Mouse (Mus musculus): Measurements from ENCODE around the gene Lrrc7. TPM values are rescaled to one million over a fixed set of nuclear protein-coding genes. Genes with fewer than 3 reads are reported as not detected.

Lrrc7 gene
- polyA plus RNA-seq, 1 experiment: not detected

DNA sequence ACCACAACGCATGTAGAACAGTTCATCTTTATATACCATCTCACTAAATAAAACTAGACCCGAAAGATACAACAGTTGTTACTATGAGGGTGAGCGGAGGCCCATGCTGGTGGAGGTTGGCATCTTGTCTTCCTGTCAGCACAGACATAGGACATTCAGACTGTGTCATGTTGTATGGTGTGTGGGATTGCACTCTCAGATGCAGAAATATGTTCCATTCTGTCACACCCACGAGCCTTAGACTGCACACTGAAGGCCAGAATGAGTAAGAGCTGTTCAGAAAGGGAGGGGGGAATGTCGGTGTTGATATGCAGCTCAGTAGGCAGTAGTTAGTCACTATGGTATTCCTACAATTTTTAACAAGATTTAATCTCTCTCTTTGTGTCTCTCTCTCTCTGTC is 9.9 kb downstream of the Lrrc7 start:
- 64% methylated on average over 5 of the region's 5 CpGs for WGBS
- no peak for DNase-seq
- no peaks in the 10 kb centered on the region for H3K4me1 ChIP-seq (ENCODE audit: control insufficient read depth, insufficient read depth, low read length)
- no peak overlapping the region for H3K4me3 ChIP-seq (replicated peaks; ENCODE audit: extremely low read depth, low read depth, low read length)
- TF ChIP-seq CTCF (IDR thresholded peaks at IDR 0.05; ENCODE audit: insufficient read depth, low read length) (no peak), POLR2A (IDR thresholded peaks at IDR 0.05; ENCODE audit: borderline replicate concordance, extremely low read depth, low read depth, low read length) (no peak)

DNA sequence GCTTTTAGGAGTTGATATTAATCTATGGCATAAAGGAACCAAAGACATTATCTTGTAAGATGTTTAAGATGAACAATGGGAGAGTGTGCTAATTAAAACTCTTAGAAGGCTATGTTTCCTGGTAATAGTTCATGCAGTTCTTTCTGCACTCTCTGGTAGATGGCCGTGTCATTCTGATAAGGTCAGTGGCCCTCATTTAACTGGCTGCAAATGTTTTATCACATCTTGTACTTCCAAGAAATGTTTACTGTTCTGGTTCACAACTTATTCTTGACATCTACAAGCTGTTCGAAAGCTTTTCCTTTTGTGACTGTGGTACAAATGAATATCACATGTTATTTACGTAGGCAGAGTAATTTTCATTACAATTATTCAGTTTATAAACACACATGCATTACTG is 18.5 kb downstream of the Lrrc7 start:
- no peaks in the 10 kb centered on the region for H3K4me1 ChIP-seq (ENCODE audit: control insufficient read depth, insufficient read depth, low read length)
- TF ChIP-seq CTCF (IDR thresholded peaks at IDR 0.05; ENCODE audit: insufficient read depth, low read length) (no peak), POLR2A (IDR thresholded peaks at IDR 0.05; ENCODE audit: borderline replicate concordance, extremely low read depth, low read depth, low read length) (no peak)
- DNase-seq: no peak
- H3K4me3 ChIP-seq (replicated peaks; ENCODE audit: extremely low read depth, low read depth, low read length): no peak overlapping the region
- 45% methylated on average over 3 of the region's 3 CpGs for WGBS

DNA sequence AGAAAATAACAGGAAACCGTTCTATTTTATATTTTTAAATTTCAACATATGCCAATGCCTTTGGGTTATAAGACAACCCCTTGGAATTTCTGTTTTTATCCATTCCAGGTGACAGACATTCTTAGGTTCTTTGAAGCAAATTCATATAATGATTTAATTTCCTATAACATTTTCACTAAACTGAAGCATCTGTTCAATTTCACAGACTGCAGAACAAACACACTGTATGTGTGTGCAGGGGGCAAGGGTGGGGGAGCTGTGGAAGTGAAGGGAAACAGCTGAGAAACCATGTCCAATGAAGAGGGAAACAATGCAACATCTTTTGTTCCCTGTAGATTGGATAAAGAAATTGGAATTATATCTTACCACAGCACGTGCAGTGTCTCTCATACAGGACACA is 29.2 kb downstream of the Lrrc7 start:
- no peak overlapping the region for H3K4me3 ChIP-seq (replicated peaks; ENCODE audit: extremely low read depth, low read depth, low read length)
- DNase-seq: no peak
- TF ChIP-seq CTCF (IDR thresholded peaks at IDR 0.05; ENCODE audit: insufficient read depth, low read length) (no peak), POLR2A (IDR thresholded peaks at IDR 0.05; ENCODE audit: borderline replicate concordance, extremely low read depth, low read depth, low read length) (no peak)
- H3K4me1 ChIP-seq (ENCODE audit: control insufficient read depth, insufficient read depth, low read length): no peaks in the 10 kb centered on the region
- 63% methylated on average over 2 of the region's 2 CpGs for WGBS

DNA sequence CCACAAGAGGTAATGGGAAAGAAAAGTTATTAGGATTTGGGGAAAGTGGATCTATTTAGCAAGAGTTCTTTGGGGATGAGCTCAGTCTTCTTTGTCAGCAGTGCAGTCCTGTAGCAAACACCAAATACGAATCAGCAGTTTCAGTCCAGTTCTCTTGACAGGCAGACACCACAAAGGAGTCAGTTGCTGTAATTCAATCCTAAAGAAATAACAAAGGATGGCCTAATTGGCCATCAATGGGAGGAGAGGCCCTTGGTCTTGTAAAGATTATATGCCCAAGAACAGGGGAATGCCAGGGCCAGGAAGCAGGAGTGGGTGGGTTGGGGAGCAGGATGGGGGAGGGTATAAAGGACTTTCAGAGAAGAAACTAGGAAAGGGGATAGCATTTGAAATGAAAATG is 33.5 kb downstream of the Lrrc7 start:
- 61% methylated on average over 1 of the region's 1 CpGs for WGBS
- H3K4me3 ChIP-seq (replicated peaks; ENCODE audit: extremely low read depth, low read depth, low read length): no peak overlapping the region
- TF ChIP-seq CTCF (IDR thresholded peaks at IDR 0.05; ENCODE audit: insufficient read depth, low read length) (no peak), POLR2A (IDR thresholded peaks at IDR 0.05; ENCODE audit: borderline replicate concordance, extremely low read depth, low read depth, low read length) (no peak)
- no peaks in the 10 kb centered on the region for H3K4me1 ChIP-seq (ENCODE audit: control insufficient read depth, insufficient read depth, low read length)
- DNase-seq: no peak

DNA sequence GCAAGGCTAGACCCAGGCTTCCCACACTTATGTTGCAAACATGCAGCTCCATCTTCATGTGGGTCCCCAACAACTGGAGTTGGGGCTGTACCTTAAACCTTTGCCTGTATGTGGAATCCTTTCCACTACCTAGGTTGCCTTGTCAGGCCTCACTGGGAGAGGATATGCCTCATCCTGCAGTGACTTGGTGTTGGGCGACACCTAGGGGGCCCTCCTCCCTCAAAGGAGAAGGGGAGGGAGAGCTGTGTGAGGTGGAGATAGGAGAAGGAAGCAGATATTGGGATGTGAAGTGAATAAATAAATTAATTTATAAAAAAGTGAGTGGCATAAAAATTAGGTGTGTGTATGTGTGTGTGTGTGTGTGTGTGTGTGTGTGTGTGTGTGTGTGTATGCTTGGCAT is 68.3 kb downstream of the Lrrc7 start:
- Histone ChIP-seq H3K4me3 (replicated peaks; ENCODE audit: extremely low read depth, low read depth, low read length) (no peak overlapping the region), H3K4me1 (ENCODE audit: control insufficient read depth, insufficient read depth, low read length) (no peaks in the 10 kb centered on the region)
- 61% methylated on average over 1 of the region's 1 CpGs for WGBS
- TF ChIP-seq CTCF (IDR thresholded peaks at IDR 0.05; ENCODE audit: insufficient read depth, low read length) (no peak), POLR2A (IDR thresholded peaks at IDR 0.05; ENCODE audit: borderline replicate concordance, extremely low read depth, low read depth, low read length) (no peak)
- no peak for DNase-seq

DNA sequence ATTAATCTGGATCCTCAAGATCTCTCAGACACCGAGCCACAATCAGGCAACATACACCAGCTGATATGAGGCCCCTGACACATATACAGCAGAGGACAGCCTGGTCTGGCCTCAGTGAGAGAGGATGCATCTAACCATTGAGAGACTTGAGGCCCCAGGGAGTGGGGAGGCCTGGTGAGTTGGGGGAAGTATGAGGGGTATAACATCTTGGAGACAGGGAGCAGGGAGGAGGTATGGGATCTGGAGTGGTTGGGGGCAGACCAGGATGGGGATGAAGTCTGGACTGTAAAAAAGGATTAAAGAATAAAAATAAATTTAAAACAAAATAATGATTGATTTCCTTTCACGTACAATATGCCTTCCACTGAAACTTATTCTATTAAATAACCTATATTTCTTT is 82.3 kb downstream of the Lrrc7 start:
- WGBS: 72% methylated on average over 2 of the region's 2 CpGs
- H3K4me1 ChIP-seq (ENCODE audit: control insufficient read depth, insufficient read depth, low read length): no peaks in the 10 kb centered on the region
- no peak for DNase-seq
- H3K4me3 ChIP-seq (replicated peaks; ENCODE audit: extremely low read depth, low read depth, low read length): no peak overlapping the region
- TF ChIP-seq POLR2A (IDR thresholded peaks at IDR 0.05; ENCODE audit: borderline replicate concordance, extremely low read depth, low read depth, low read length) (no peak), CTCF (IDR thresholded peaks at IDR 0.05; ENCODE audit: insufficient read depth, low read length) (no peak)

DNA sequence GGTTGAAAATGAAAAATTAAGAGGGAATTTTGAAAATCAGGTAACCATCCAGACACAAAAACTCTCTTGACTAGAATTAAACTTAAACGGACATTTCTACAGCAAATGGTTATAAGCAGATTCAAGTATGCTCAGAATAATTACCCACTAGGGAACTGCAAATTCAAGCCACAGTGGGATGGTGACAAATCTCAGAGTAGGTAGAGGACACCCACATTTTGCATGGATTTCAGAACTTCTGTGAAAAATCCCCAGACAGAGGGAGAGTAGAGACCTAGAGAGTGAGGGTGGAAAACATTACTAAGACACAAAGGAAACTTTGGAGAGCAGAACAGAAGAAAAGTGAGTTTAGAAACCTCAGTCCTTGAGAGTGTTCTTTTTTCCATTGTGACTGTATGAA is 161.4 kb downstream of the Lrrc7 start:
- WGBS: 82% methylated on average over 1 of the region's 1 CpGs
- no peaks in the 10 kb centered on the region for H3K4me1 ChIP-seq (ENCODE audit: control insufficient read depth, insufficient read depth, low read length)
- DNase-seq: no peak
- no peak overlapping the region for H3K4me3 ChIP-seq (replicated peaks; ENCODE audit: extremely low read depth, low read depth, low read length)
- TF ChIP-seq POLR2A (IDR thresholded peaks at IDR 0.05; ENCODE audit: borderline replicate concordance, extremely low read depth, low read depth, low read length) (no peak), CTCF (IDR thresholded peaks at IDR 0.05; ENCODE audit: insufficient read depth, low read length) (no peak)

DNA sequence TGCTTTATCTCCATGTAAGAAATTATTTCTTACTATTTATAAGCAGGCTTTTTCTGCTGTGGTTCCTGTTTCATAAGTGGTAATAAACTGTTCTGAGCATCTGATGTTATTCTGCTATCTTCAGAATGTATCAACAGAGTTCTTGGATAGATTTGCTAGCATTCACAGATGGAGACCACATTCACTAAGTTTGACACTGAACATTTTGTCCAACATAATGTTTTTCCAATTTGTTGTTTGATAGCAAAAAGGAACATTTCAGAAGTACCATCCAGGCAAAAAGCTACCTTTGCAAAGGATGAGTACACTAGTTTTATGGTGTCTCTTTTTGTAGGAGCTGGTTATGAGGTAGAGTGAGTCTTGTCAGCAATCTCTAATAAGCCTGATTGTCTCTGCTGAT is 170.5 kb downstream of the Lrrc7 start:
- Histone ChIP-seq H3K4me1 (ENCODE audit: control insufficient read depth, insufficient read depth, low read length) (no peaks in the 10 kb centered on the region), H3K4me3 (replicated peaks; ENCODE audit: extremely low read depth, low read depth, low read length) (no peak overlapping the region)
- TF ChIP-seq CTCF (IDR thresholded peaks at IDR 0.05; ENCODE audit: insufficient read depth, low read length) (no peak), POLR2A (IDR thresholded peaks at IDR 0.05; ENCODE audit: borderline replicate concordance, extremely low read depth, low read depth, low read length) (no peak)
- no peak for DNase-seq

DNA sequence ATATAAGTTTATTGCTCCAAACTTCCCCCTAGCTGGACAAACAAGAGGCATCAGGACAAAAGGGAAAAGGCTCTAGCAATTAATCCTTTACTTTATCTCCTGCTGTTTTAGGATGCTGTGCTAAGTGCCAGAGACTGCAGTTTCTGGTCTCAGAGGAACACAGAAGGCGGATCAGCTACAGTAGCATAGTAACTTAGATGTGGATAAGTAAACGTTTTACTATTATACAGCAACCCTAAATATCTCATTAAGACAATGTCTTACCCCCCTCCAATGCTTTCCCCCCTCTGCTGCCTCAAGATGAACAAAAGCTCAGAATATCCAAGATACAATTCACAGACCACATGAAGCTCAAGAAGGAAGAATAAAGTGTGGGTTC is 174.0 kb downstream of the Lrrc7 start:
- no peaks in the 10 kb centered on the region for H3K4me1 ChIP-seq (ENCODE audit: control insufficient read depth, insufficient read depth, low read length)
- 35% methylated on average over 2 of the region's 2 CpGs for WGBS
- no peak overlapping the region for H3K4me3 ChIP-seq (replicated peaks; ENCODE audit: extremely low read depth, low read depth, low read length)
- TF ChIP-seq CTCF (IDR thresholded peaks at IDR 0.05; ENCODE audit: insufficient read depth, low read length) (no peak), POLR2A (IDR thresholded peaks at IDR 0.05; ENCODE audit: borderline replicate concordance, extremely low read depth, low read depth, low read length) (no peak)
- DNase-seq: no peak

DNA sequence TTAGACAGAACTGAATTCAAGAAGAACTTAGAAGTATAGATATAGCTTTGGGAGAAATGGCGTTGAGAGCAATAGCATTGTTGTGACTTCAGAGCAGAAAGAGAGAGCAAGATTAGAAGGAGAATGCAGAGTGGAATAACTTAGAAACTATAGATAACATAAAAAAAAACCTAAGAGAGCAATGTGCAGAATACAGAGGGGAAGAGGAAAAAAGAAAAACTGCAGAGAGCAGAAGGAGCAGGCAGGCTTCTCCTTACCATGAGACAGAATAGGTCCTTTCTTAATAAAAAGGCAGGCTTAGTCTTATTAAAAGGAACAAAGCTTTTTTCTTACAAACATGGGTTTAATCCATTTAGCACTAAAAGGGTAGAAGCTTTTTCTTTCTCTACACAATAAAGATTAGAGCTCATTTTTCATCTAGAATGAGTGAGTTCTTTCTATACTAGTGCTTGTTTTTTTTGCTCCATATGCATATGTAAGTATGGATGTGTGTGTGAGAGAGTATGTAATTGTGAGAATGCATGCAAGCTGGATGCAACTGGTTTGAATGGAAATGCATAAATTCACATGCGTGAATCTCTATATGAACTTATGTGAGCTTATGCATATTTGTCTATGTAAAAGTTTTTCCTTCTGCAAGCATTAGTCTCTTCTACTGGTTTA is 174.5 kb downstream of the Lrrc7 start:
- H3K4me3 ChIP-seq (replicated peaks; ENCODE audit: extremely low read depth, low read depth, low read length): no peak overlapping the region
- 70% methylated on average over 2 of the region's 2 CpGs for whole genome bisulfite sequencing
- DNase-seq: no peak
- TF ChIP-seq POLR2A (IDR thresholded peaks at IDR 0.05; ENCODE audit: borderline replicate concordance, extremely low read depth, low read depth, low read length): no peak
- no peak for TF ChIP-seq CTCF (IDR thresholded peaks at IDR 0.05; ENCODE audit: insufficient read depth, low read length)
- H3K4me1 ChIP-seq (ENCODE audit: control insufficient read depth, insufficient read depth, low read length): no peaks in the 10 kb centered on the region

Data from lung, adult 2 months (tissue).